Mouse (Mus musculus) liver, embryonic 11.5 days (tissue): Measurements from ENCODE around the gene Elp6. TPM values are rescaled to one million over a fixed set of nuclear protein-coding genes. Genes with fewer than 3 reads are reported as not detected.

Experiments
- ATAC-seq: fragments of 200-750 bp; cut with Nextera tagmentation; replicated peaks from 2 replicates; pipeline ENCODE4 v1.8.0; 2017; ENCODE audit warnings: moderate number of reproducible peaks, mild to moderate bottlenecking, moderate TSS enrichment, moderate library complexity; ENCODE audit not compliant: low FRiP score
- DNase-seq: peaks from one replicate; pipeline ENCODE4 v3.0.0-alpha.2; 2017; ENCODE audit warnings: low spot score
- H3K27ac ChIP-seq: fragments of 300-500 bp; sonication (generic); 2 replicates; pipeline ENCODE4 v1.5.1; 2014; ENCODE audit warnings: mild to moderate bottlenecking, low read depth, low read length, control low read depth
- H3K27me3 ChIP-seq: fragments of 300-500 bp; sonication (generic); replicated peaks from 2 replicates; pipeline ENCODE4 v1.6.1; 2014; ENCODE audit warnings: low read length, mixed read lengths; ENCODE audit not compliant: control insufficient read depth, insufficient read depth
- H3K36me3 ChIP-seq: fragments of 300-500 bp; sonication (generic); 2 replicates; pipeline ENCODE4 v1.6.1; 2014; ENCODE audit warnings: mild to moderate bottlenecking, low read length, moderate library complexity, mixed read lengths; ENCODE audit not compliant: control insufficient read depth, insufficient read depth
- H3K4me1 ChIP-seq: fragments of 300-500 bp; sonication (generic); replicated peaks from 2 replicates; pipeline ENCODE4 v1.6.1; 2014; ENCODE audit warnings: low read length, mixed read lengths; ENCODE audit not compliant: control insufficient read depth, insufficient read depth
- H3K4me2 ChIP-seq: fragments of 300-500 bp; sonication (generic); 2 replicates; pipeline ENCODE4 v1.6.1; 2014; ENCODE audit warnings: mild to moderate bottlenecking, control low read depth, moderate library complexity
- H3K4me3 ChIP-seq: fragments of 300-500 bp; sonication (generic); 2 replicates; pipeline ENCODE4 v1.5.1; 2014; ENCODE audit warnings: low read depth, low read length, control low read depth
- H3K9ac ChIP-seq: fragments of 300-500 bp; sonication (generic); 2 replicates; pipeline ENCODE4 v1.6.1; 2014; ENCODE audit warnings: low read depth, low read length, control low read depth
- H3K9me3 ChIP-seq: fragments of 300-500 bp; sonication (generic); 2 replicates; pipeline ENCODE4 v1.6.1; 2016; ENCODE audit warnings: low read length, inconsistent platforms, mixed read lengths; ENCODE audit not compliant: control insufficient read depth
- WGBS: fragments of 180-500 bp; shearing (Covaris S2); extraction: QIAGEN DNeasy Blood & Tissue Kit; methylation state at CpG from one replicate; pipeline ENCODE4 v1.1.7; 2014; 5-methylcytosine and 5-hydroxymethylcytosine counted together
- polyA plus RNA-seq: library from polyadenylated mRNA; unstranded; fragments of >200 nt; fragmentation: Nextera tagmentation; extraction: Ambion mirVana; gene quantifications from 2 replicates; pipeline ENCODE4 v1.2.1, GENCODE M21; 2014

Gene Elp6
- 27.7 TPM in 2 replicates for polyA plus RNA-seq

DNA sequence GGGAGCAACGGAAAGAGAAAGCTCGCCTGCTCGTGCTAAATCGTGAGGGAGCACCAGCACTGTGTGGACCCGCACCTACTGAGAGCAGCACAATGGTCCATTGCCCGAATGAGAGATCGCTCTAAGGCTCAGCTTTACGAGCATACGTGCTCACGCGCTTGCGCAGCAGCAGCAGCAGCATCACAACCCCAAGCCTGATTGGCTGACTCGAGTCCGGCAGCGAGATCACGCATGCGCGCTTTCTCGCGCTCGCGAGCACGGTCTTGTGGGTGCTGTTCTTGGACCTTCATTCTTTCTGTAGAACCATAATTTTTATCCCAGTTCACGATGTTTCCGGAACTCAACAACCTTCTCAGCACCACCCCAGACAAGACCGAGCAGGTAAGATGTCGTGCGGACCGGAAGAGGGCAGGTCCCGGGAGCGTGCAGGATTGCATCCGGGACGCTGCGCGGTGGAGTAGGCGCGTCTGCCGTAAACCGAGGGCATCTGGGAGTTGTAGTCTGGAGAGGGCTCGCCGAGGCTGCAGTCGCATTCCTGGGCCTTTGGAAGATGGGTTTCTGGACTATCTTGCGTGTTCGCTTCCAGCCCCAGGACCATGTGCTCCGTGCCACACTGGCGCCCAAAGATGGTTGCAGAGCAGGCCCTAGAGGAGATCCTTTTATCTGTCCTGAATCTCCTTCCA, at the start of gene Elp6:
Elp6 (plus strand) TSS at position 205 of the 683 bp plus-strand sequence.
- H3K36me3 ChIP-seq: no peaks in the 10 kb centered on the region
- DNase-seq (peak; percentile 91), ATAC-seq (peak; percentile 98)
- H3K4me1 ChIP-seq: peaks cover 18% of the 10 kb centered on the region
- H3K27me3 ChIP-seq: no peaks in the 10 kb centered on the region
- H3K9me3 ChIP-seq: no peaks in the 10 kb centered on the region; the same call in none of the 2 replicates
- H3K4me3 ChIP-seq: peak within 1 kb of the TSS; percentile 54
- H3K4me2 ChIP-seq: peak within 1 kb of the TSS; percentile 81
- H3K27ac ChIP-seq: peak within 1 kb of the TSS; percentile 87
- H3K9ac ChIP-seq: peak within 1 kb of the TSS; percentile 85
- WGBS: under 1% methylated on average over 46 of the region's 46 CpGs

DNA sequence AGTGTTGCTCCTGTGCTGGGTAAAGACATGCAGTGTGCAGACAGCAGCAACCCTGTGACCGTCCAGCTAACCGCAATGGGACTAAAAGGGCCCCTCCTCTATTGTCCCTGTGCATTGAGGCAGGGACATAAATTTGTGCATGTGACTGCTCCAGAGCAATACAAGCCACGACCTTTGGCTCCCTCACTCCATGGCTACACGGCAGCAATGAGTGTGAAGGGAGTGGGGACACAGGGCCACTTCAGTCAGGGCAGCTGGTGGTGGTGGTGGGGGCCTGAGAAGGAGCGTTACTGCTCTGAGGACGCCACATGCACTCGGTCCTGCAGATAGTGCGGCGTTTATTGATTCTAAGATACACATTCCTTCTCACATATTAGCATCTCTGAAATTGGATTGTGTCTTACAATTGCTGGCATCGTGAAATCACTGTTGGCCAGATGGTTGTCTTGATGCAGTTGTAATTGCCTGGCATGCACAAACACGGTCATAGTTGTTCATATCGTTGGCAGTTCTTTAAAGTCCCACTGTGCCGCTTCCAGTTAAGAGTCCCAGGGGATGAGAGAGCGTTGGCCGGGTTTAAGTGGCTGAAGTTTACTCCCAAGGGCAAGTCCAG, 49.5 kb upstream of the Elp6 start:
- no peak for DNase-seq
- Histone ChIP-seq H3K4me3 (no peak overlapping the region), H3K36me3 (no peaks in the 10 kb centered on the region), H3K9ac (no peak overlapping the region), H3K4me2 (no peak overlapping the region), H3K27me3 (no peaks in the 10 kb centered on the region), H3K27ac (no peak overlapping the region), H3K9me3 (no peaks in the 10 kb centered on the region), H3K4me1 (no peaks in the 10 kb centered on the region)
- ATAC-seq: no peak
- 79% methylated on average over 15 of the region's 15 CpGs for WGBS

GRCm38 (mm10) chr9:110258646-110259045, 46.3 kb upstream of the Elp6 start:
- no peak for ATAC-seq

GRCm38 (mm10) chr9:110259118-110259517, 45.9 kb upstream of the Elp6 start:
- H3K4me2 ChIP-seq: no peak overlapping the region
- no peaks in the 10 kb centered on the region for H3K9me3 ChIP-seq
- ATAC-seq (no peak), DNase-seq (no peak)
- WGBS: 57% methylated on average over 3 of the region's 3 CpGs
- H3K9ac ChIP-seq: no peak overlapping the region
- H3K27ac ChIP-seq: no peak overlapping the region
- H3K27me3 ChIP-seq: no peaks in the 10 kb centered on the region
- H3K4me1 ChIP-seq: no peaks in the 10 kb centered on the region
- no peaks in the 10 kb centered on the region for H3K36me3 ChIP-seq
- H3K4me3 ChIP-seq: no peak overlapping the region

More at GRCm38 (mm10) chr9:110258646-110259045, 46.3 kb upstream of the Elp6 start:
- Histone ChIP-seq H3K4me1 (no peaks in the 10 kb centered on the region), H3K4me3 (no peak overlapping the region), H3K27ac (no peak overlapping the region), H3K4me2 (no peak overlapping the region), H3K9ac (no peak overlapping the region), H3K27me3 (no peaks in the 10 kb centered on the region), H3K36me3 (no peaks in the 10 kb centered on the region), H3K9me3 (no peaks in the 10 kb centered on the region)
- no peak for DNase-seq
- WGBS: 72% methylated on average over 6 of the region's 6 CpGs

DNA sequence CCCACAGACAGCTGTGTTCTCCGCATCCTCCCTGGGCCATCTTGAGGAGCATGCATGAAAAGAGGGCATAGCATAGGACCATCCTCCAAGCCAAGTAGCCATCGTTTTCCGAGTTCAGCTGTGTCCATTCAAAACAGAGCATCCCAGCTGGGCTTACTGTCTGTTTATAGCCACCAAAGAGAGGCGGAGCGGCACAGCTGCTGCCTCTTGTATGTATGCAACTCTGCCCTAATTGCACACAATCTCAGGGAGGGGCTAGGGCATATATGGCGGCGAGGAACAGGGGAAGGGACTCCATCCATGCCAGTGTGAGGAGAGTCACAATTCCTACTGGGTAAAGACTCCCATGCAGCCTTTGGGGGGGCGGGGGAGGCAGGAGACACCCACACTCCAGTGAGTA, 41.8 kb upstream of the Elp6 start:
- Histone ChIP-seq H3K36me3 (no peaks in the 10 kb centered on the region), H3K9me3 (no peaks in the 10 kb centered on the region), H3K4me2 (no peak overlapping the region), H3K9ac (no peak overlapping the region), H3K4me3 (no peak overlapping the region), H3K4me1 (no peaks in the 10 kb centered on the region), H3K27ac (no peak overlapping the region), H3K27me3 (no peaks in the 10 kb centered on the region)
- DNase-seq (no peak), ATAC-seq (no peak)
- WGBS: 79% methylated on average over 8 of the region's 8 CpGs

GRCm38 (mm10) chr9:110264991-110265390, 40.0 kb upstream of the Elp6 start:
- no peak overlapping the region for H3K27ac ChIP-seq
- no peak overlapping the region for H3K4me2 ChIP-seq
- no peaks in the 10 kb centered on the region for H3K9me3 ChIP-seq
- no peaks in the 10 kb centered on the region for H3K4me1 ChIP-seq
- no peak for ATAC-seq
- H3K27me3 ChIP-seq: no peaks in the 10 kb centered on the region
- WGBS: 85% methylated on average over 9 of the region's 9 CpGs
- DNase-seq: no peak
- H3K4me3 ChIP-seq: no peak overlapping the region
- no peaks in the 10 kb centered on the region for H3K36me3 ChIP-seq
- no peak overlapping the region for H3K9ac ChIP-seq

DNA sequence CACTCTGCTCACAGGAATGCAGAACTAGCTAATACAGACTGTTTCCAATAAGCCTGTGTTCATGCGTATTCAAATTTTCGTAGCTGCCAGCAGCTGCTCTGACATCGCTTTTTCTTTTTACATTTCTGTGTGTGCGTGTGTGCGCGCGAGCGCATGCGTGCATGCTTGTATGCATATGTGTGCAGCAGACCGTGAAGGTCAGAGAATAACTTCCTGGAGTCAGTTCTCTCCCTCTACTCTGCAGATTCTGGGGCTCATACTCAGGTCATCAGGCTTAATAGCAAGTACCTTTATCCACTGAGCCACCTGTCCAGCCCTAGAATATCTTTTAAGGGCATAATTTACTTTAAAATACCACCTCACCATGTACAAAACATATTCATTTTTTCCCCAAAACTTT, 36.6 kb upstream of the Elp6 start:
- H3K4me3 ChIP-seq: no peak overlapping the region
- whole genome bisulfite sequencing: 95% methylated on average over 10 of the region's 10 CpGs
- no peaks in the 10 kb centered on the region for H3K4me1 ChIP-seq
- DNase-seq (no peak), ATAC-seq (no peak)
- H3K36me3 ChIP-seq: no peaks in the 10 kb centered on the region
- H3K27ac ChIP-seq: no peak overlapping the region
- H3K27me3 ChIP-seq: no peaks in the 10 kb centered on the region
- H3K9ac ChIP-seq: no peak overlapping the region
- H3K9me3 ChIP-seq: no peaks in the 10 kb centered on the region
- H3K4me2 ChIP-seq: no peak overlapping the region

DNA sequence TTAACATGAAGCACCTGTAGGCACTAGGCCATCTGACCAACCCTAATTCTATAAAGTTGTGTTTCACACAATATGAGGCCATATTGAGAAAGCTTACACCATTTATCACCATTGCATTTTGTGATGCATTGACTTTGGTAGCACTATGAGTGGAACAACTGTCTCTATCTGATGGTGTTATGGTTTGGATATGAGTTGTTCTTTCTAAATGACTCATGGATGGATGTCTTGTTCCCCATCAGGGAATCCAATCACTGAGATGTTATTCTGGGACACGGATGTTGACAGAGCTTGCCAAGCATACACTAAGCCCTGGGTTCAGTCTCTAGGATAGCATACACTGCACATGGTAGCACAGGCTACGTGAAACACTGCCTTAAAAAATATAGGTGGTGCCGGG, 32.6 kb upstream of the Elp6 start:
- WGBS: 86% methylated on average over 3 of the region's 3 CpGs
- H3K4me3 ChIP-seq: no peak overlapping the region
- DNase-seq (no peak), ATAC-seq (no peak)
- H3K9ac ChIP-seq: no peak overlapping the region
- no peaks in the 10 kb centered on the region for H3K4me1 ChIP-seq
- no peaks in the 10 kb centered on the region for H3K27me3 ChIP-seq
- no peaks in the 10 kb centered on the region for H3K36me3 ChIP-seq
- no peaks in the 10 kb centered on the region for H3K9me3 ChIP-seq
- no peak overlapping the region for H3K27ac ChIP-seq
- no peak overlapping the region for H3K4me2 ChIP-seq

- Histone ChIP-seq H3K27ac (no peak overlapping the region), H3K4me3 (no peak overlapping the region), H3K4me1 (no peaks in the 10 kb centered on the region), H3K9ac (no peak overlapping the region), H3K27me3 (no peaks in the 10 kb centered on the region), H3K4me2 (no peak overlapping the region), H3K36me3 (no peaks in the 10 kb centered on the region), H3K9me3 (no peaks in the 10 kb centered on the region)
- DNase-seq (no peak), ATAC-seq (no peak)
- 58% methylated on average over 4 of the region's 4 CpGs for WGBS
These were observed 31.5 kb upstream of the Elp6 start for GRCm38 (mm10) chr9:110273507-110273906.
